Mouse (Mus musculus): ENCODE measurements around the gene Dpp10. TPM values are rescaled to one million over a fixed set of nuclear protein-coding genes. Genes with fewer than 3 reads are reported as not detected.
A peak's percentile ranks its signal among the peaks of the same experiment; 100 is the strongest.

Gene Dpp10
- 100 to 1,000 TPM; 102 to 117 TPM for total RNA-seq (2021)

- intact Hi-C loops (cut with DNase I): no loop called here
Measured at GRCm38 (mm10) chr1:124044925-124045640, at the start of gene Dpp10. Gene Dpp10 (minus strand): TSS chr1:124045559.

GRCm38 (mm10) chr1:124048544-124048943 is 3.2 kb upstream of the Dpp10 start:
- intact Hi-C loops (cut with DNase I): no loop called here
- no peak for DNase-seq (ENCODE audit: extremely low spot score in 1 of 2, low spot score in 2 of 2)

More at GRCm38 (mm10) chr1:124044925-124045640, at the start of gene Dpp10:
- peak in 1 of 2 experiments; percentile 68 for DNase-seq (ENCODE audit: extremely low spot score in 1 of 2, low spot score in 2 of 2)

DNA sequence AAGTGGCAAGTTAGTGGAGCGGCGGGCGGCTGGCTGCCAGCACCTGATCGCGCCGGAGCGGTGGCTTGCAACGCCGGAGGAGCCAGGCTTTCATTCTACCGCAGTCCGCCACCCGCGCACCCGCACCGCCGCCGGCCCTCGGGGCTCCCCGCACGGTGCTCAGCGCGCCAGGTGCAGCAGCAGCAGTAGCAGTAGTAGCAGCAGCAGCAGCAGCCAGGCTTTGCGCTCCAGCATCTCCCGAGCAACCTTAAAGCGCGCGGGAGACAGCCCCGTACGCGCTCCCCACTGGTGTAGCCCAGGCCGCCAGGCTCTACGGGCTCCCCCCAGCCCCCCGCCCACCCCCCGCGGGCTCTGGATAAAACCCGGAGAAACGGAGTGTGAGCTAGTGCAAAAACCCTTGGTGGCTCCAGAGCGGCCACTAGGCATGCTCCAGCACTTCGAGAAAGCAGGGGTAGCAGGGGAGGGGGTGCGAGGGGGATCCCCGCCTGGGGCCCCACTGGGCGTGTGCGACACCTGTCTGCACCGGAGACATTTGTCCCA is 472 bp upstream of the Dpp10 start:
- peak; percentile 34 to 71 for DNase-seq (ENCODE audit: extremely low spot score in 1 of 2, low spot score in 2 of 2)
- intact Hi-C loops (cut with DNase I): no loop called here

- DNase-seq (ENCODE audit: extremely low spot score in 1 of 2, low spot score in 2 of 2): peak in 1 of 2 experiments; percentile 28
- intact Hi-C loops (cut with DNase I): no loop called here
Measured at GRCm38 (mm10) chr1:124044161-124044560, 1.2 kb downstream of the Dpp10 start.

GRCm38 (mm10) chr1:124043421-124043820 is 1.9 kb downstream of the Dpp10 start:
- no peak for DNase-seq (ENCODE audit: extremely low spot score in 1 of 2, low spot score in 2 of 2)
- intact Hi-C loops (cut with DNase I): no loop called here

DNA sequence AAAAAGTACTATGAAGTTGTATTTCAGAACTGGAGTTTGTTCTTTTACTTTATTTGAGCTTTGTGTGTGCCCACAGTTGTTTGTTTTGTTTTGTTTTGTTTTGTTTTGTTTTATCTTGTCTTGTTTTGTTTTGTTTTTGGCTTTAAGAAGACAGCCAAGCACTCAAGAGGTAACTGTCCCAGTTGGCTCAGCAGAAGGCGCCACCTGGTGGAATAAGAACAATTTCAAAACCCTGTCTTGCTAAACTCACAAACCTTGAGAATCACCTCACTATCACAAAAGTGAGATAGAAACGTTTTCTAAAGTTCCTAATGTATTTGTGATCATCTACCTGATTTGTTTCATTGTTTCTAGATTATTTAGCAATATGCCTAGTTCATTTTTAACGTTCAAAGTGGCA is 3.8 kb downstream of the Dpp10 start:
- intact Hi-C loops (cut with DNase I): no loop called here
- DNase-seq (ENCODE audit: extremely low spot score in 1 of 2, low spot score in 2 of 2): peak in 1 of 2 experiments; percentile 28

DNA sequence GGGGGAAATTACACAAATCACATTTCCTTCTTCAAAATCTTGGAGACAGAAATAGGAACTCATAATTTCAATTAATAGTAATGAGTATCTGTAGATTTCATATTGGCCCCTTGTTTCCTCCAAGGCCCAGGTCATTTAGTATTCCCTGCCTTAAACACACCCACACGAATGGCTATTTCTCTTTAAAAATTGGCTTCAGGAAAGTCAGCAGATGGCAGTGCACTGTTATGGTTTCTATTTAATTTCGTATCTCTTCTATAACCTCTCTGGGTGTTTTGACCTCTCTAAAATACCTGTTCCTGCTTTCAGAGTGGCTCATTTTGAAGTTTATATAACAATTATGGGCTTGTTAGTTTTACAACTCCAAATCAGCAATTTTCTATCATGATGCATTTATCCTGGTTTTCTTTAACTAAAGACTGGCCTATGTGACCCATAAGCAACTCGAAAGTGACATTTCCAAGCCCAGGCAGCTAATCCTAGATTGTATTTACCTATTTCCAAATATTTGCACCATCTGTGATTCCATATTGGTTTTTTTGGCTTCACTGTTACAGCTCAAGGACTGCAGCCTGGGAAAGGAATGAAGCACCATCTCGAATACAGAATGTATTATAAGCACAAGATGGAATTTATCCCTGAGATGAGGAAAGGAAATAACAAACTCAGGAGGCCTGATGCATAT is 9.9 kb downstream of the Dpp10 start:
- no peak for DNase-seq (ENCODE audit: extremely low spot score in 1 of 2, low spot score in 2 of 2)
- intact Hi-C loops (cut with DNase I): no loop called here

DNA sequence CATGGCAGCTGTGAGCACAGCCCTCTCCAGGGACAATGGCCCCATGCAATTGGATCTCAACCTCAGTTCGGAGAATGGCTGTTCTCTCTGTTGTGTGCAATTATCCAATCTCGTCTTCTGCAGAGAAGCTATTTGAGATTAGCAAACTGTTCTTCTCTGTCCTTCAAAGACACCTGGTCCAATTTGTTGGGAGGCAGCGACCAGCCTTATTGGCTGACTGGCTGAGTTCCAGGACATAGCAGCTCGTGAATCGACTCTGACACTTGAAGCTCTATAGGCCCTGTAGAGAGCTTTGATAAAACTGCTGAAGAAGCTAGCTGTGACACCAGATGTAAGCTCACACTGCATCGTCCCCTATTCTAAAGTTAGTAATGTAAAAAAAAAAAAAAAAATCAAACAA is 12.7 kb downstream of the Dpp10 start:
- intact Hi-C loops (cut with DNase I): no loop called here
- no peak for DNase-seq (ENCODE audit: extremely low spot score in 1 of 2, low spot score in 2 of 2)

DNA sequence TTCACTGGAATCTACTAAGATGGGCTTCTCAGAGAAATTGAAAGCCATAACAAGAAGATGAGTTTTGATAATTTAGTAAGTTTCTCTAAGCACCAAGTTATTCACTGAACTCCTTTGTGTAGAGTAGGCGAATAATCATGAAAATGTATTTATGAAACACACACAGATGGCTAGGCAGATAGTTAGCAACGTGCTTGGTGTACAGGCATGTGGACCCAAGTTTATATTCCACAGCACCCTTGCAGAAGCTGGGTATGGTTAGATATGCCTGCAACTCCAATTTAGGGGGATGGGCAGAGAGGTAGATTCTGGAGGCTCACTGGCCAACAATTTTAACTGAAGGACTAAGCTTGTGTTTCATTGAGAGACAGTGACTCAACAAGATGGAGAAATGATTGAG is 13.4 kb downstream of the Dpp10 start:
- DNase-seq (ENCODE audit: extremely low spot score in 1 of 2, low spot score in 2 of 2): no peak
- intact Hi-C loops (cut with DNase I): no loop called here

DNA sequence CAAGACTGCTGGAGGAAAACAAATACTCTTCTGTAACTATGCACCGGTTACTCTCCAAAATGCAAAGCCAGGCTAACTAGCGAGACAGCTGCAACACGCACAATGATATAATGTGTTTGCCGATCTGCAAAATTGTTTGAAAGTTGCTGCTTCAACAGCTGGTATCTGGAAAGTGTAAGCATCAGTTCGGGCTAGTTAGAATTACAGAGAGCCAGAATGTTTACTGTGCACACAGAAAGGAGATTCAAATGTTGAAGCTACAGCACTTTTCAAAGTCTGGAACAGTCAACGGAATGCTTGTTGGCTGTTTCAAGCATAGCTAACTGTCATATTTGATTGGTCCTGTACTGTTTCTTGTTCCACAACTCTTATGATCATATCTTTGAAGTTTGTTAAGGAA is 42.6 kb downstream of the Dpp10 start:
- intact Hi-C loops (cut with DNase I): no loop called here
- DNase-seq (ENCODE audit: extremely low spot score in 1 of 2, low spot score in 2 of 2): no peak

GRCm38 (mm10) chr1:123995780-123996179 is 49.6 kb downstream of the Dpp10 start:
- intact Hi-C loops (cut with DNase I): no loop called here
- peak in 1 of 2 experiments; percentile 48 for DNase-seq (ENCODE audit: extremely low spot score in 1 of 2, low spot score in 2 of 2)

DNA sequence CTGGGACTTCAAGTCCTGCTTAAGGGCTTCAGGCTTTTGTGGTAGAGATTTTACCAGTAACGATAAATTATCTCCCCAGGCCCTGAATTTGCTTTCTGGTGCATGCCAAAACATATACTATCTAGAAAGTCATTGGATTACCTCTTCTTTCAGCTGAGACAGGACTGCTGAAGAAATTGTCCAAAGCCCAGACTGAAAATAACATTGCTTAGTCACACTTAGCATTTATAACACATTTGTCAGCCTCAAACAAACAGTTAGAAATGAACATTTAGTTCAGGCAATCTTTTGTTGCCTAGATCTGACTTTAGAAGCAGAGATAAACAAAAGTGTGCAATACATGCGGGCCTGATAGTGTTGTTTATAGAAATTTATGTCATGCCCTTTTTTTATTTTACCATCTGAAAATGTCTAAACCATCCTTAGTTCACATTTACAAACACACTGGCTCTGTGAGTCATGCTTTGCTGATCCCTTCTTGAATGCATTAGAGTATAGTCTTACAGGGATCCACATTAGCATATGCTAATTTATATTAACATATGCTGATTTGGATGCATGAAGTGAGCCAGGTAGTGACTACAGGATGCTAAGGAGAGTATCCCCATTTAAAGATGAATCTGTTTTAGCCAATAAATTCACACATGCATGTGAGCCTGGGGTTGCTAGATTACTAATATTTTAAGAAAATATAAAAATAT is 59.9 kb downstream of the Dpp10 start:
- intact Hi-C loops (cut with DNase I): no loop called here
- DNase-seq (ENCODE audit: extremely low spot score in 1 of 2, low spot score in 2 of 2): no peak

GRCm38 (mm10) chr1:123978597-123978996 is 66.8 kb downstream of the Dpp10 start:
- intact Hi-C loops (cut with DNase I): no loop called here
- DNase-seq (ENCODE audit: extremely low spot score in 1 of 2, low spot score in 2 of 2): no peak

- intact Hi-C loops (cut with DNase I): no loop called here
- DNase-seq (ENCODE audit: extremely low spot score in 1 of 2, low spot score in 2 of 2): peak in 1 of 2 experiments; percentile 27
Measured at GRCm38 (mm10) chr1:123974621-123975020, 70.7 kb downstream of the Dpp10 start.

DNA sequence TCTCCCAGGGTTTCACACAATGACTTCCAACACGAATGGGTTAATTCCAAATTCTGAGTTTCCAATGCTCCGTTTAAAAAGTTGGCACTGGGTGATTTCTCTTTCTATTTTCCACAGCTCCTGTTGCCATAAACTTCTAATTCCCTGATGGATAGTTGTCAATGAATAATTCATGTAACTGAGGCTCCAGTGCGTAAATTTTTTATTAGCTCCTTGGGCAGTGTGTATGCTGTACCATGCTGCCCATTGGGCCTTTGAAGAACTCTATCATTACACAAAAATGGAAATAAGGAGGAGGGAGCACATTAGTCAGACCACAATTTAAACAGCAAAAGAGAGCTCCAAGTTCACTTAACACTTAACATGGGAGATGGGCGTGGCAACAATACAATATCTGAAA is 99.2 kb downstream of the Dpp10 start:
- intact Hi-C loops (cut with DNase I): no loop called here
- no peak for DNase-seq (ENCODE audit: extremely low spot score in 1 of 2, low spot score in 2 of 2)

- intact Hi-C loops (cut with DNase I): no loop called here
Measured at GRCm38 (mm10) chr1:123940826-123941225, 104.5 kb downstream of the Dpp10 start.

GRCm38 (mm10) chr1:123933812-123934727 is 111.3 kb downstream of the Dpp10 start:
- no peak for DNase-seq (ENCODE audit: extremely low spot score in 1 of 2, low spot score in 2 of 2)
- intact Hi-C loops (cut with DNase I): no loop called here

More at GRCm38 (mm10) chr1:123940826-123941225, 104.5 kb downstream of the Dpp10 start:
- DNase-seq (ENCODE audit: extremely low spot score in 1 of 2, low spot score in 2 of 2): no peak

- intact Hi-C loops (cut with DNase I): no loop called here
- DNase-seq (ENCODE audit: extremely low spot score in 1 of 2, low spot score in 2 of 2): no peak
Measured at GRCm38 (mm10) chr1:123928003-123928370, 117.4 kb downstream of the Dpp10 start.
